Mouse (Mus musculus): Measurements from ENCODE around the gene Sh3rf1.

Gene Sh3rf1

DNA sequence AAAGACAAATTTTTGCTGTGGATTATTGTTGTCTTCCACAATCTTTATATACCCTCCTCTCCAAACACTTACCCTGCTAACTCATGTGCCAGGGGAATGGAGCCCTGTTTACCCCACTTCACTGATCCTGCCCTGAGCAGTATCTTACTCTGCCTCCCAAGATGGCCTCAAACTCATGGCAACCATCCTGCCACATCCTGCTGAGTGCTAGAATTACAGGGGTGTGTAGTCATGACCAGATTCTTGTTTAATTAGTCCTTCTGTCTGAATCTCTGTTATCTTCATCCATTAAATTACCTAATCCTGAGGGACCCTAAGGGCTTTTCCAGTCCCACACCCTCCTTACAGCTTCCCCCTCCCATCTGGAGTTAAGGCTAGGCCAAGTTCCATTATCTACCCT lies 201.5 kb downstream of the Sh3rf1 start:
- DNase-seq (ENCODE audit: low spot score in 2 of 2), result no peak

GRCm38 (mm10) chr8:61426072-61426471 lies 202.4 kb downstream of the Sh3rf1 start:
- DNase-seq (ENCODE audit: low spot score in 2 of 2), result no peak

DNA sequence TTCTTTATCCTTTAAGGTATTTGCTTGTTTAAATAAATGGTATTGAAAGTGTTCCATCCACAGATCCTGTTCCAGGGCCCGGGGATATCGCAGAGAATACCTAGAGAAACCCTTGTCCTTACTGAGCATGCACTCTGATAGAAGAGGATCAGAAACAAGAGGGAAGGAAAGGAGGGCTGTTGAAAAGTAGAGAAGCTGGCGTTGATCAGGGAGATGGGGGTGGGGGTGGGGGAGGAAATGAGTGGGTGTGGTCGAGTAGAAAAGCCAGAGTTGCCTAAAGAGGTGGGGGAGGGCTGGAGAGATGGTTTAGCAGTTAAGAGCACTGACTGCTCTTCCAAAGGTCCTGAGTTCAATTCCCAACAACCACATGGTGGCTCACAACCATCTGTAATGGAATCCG lies 203.0 kb downstream of the Sh3rf1 start:
- DNase-seq (ENCODE audit: low spot score in 2 of 2), result no peak

GRCm38 (mm10) chr8:61427916-61428681 lies 204.4 kb downstream of the Sh3rf1 start:
- no peak for DNase-seq (ENCODE audit: low spot score in 2 of 2)

GRCm38 (mm10) chr8:61428821-61429482 lies 205.3 kb downstream of the Sh3rf1 start:
- DNase-seq (ENCODE audit: low spot score in 2 of 2), result no peak

GRCm38 (mm10) chr8:61435481-61435880 lies 211.8 kb downstream of the Sh3rf1 start:
- DNase-seq (ENCODE audit: low spot score in 2 of 2), result no peak

DNA sequence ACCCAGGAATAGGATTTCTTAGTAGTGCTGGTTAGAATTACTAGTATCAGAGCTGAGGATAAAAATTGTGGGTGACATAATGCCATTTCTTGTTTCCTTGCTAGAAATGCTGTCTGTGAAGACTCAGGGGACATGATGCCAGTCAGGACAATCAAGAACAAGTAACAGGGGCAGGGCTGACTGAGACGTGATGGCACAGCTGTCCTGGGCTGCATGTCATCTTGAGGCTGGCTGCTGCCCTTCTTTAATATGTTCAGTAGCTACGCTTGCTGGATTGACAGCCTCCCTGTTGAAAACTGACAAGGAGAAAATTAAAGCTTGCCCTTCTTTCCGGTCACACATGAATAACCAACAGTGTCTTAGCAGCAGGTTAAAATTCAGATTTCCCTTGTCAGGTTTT lies 212.5 kb downstream of the Sh3rf1 start:
- DNase-seq (ENCODE audit: low spot score in 2 of 2), result no peak

DNA sequence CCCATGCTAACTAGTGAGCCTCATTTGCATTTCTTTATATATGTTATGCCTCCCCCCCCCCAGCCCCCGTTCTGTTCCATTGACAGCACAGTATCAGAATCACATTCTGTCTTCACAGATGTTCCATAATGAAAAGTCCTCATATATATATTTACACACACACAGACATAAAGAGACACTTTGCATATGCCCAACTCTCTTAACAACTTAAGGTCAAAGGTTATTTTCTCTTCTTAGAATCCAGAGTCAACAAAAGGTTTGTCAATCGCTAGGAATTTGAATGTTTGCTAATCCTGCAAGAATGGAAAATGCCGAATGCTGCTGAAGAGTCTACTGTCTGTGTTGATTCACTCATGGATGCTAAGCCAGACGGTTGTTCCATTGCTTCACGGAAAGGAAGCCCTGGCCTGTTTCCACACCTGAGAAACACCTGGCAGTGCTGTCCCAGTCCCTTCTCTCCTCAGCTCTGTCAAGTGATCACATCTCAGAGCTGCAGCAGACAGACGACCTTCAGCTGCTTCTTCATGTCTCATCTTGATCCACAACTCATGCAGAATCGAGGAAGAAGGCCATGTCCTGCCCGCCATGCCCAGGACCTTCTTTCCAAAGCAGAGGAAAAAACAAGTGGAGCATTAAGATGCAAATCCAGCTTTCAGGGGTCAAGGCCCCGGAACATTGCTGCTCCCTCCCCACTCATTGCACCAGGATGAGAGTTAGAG lies 213.1 kb downstream of the Sh3rf1 start:
- no peak for DNase-seq (ENCODE audit: low spot score in 2 of 2)

DNA sequence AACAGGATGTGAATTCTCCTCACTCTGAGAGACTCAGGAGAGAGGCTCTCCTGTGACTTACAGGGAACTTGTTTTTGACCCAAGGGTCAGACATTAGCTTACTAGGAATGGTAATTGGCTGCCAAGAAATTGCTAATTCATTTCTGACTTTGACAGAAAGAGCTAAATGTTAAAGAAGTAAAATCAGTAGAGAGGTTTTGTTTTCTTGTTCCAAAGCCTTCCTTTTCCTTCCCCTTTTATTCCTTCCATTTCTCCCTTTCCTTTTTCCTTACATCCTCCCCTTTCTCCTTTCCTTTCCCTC lies 213.6 kb downstream of the Sh3rf1 start:
- DNase-seq (ENCODE audit: low spot score in 2 of 2), result no peak

- DNase-seq (ENCODE audit: low spot score in 2 of 2), result no peak
These were observed 219.3 kb downstream of the Sh3rf1 start for GRCm38 (mm10) chr8:61442988-61443387.

DNA sequence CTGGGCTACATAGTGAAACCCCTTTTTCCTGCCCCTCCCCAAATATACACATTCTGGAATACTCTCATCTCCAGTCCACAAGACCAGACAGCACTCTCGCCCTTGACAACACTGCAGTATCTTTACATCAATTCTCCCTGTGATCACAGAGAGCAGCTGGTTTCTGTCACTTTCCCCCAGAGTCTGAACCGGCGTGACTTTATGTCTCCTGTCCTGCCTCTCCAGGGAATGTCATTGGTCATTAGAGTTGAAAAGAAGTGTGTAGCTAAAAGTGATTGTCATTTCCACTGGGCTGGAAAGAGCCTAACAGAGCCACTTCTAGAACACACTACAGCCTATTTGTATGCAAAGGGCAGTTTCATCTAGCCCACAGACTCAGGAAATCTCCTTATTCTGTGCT lies 220.7 kb downstream of the Sh3rf1 start:
- DNase-seq (ENCODE audit: low spot score in 2 of 2), result no peak

Data from natural killer cell, adult 2 months (primary cell).